Mouse (Mus musculus) MEL (cell line): ENCODE results near the gene Pip4k2a.

Experiments used
- E2F4 ChIP-seq: IDR thresholded peaks from 2 replicates; pipeline ENCODE4 v1.6.1; 2011; ENCODE audit warnings: low read depth, low read length, improper control_type of control experiment, borderline replicate concordance
- ETS1 ChIP-seq: IDR thresholded peaks from 2 replicates; pipeline ENCODE4 v1.6.1; 2012; ENCODE audit warnings: low read depth, mild to moderate bottlenecking, inconsistent platforms, low read length, improper control_type of control experiment, moderate library complexity
- NRF1 ChIP-seq: IDR thresholded peaks from 2 replicates; pipeline ENCODE4 v1.6.1; 2014; ENCODE audit warnings: low read depth, mild to moderate bottlenecking, inconsistent platforms, low read length, improper control_type of control experiment, moderate library complexity; ENCODE audit not compliant: poor library complexity, insufficient read depth, severe bottlenecking
- POLR2A ChIP-seq, 2 experiments: IDR thresholded peaks; 2 replicates each; pipeline ENCODE4 v1.6.1; 2011 to 2012; ENCODE audit warnings: low read length in 2 of 2, mild to moderate bottlenecking in 2 of 2, control low read depth in 1 of 2, improper control_type of control experiment in 1 of 2, low read depth in 1 of 2, moderate library complexity in 1 of 2; ENCODE audit not compliant: control insufficient read depth in 1 of 2, insufficient read depth in 1 of 2, poor library complexity in 1 of 2
- UBTF ChIP-seq: IDR thresholded peaks from 2 replicates; pipeline ENCODE4 v1.6.1; 2012; ENCODE audit warnings: low read depth, mild to moderate bottlenecking, inconsistent platforms, low read length, improper control_type of control experiment, moderate library complexity, borderline replicate concordance; ENCODE audit not compliant: insufficient read depth

DNA sequence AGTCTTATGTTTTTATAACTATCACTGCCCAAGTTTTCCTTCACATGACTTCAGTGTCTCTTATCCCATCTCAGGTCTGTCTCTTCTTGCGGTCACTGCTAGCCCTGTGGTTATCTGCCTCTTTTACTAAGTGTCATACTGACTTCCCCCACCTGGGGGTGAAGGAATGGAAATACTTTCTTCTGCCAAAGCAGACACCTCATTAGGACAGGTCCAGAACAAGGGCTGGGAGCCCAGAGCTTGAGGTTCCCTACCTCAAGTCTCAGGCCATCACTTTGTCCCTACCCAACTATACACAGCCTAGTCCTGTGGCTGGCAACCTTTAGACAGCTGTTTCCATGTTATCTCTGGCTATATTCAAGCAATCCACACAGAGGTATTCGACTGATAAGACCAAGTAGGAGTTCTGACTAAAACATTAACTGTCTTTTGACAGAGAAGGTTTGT is 62.3 kb downstream of the Pip4k2a start:
- no peak for TF ChIP-seq POLR2A (IDR thresholded peaks at IDR 0.05; ENCODE audit: control insufficient read depth in 1 of 2, insufficient read depth in 1 of 2, low read depth in 1 of 2, low read length in 2 of 2, poor library complexity in 1 of 2)
- no peak for TF ChIP-seq UBTF
- no peak for TF ChIP-seq E2F4
- TF ChIP-seq ETS1: peak; percentile 98
- no peak for TF ChIP-seq NRF1
